Mouse (Mus musculus): ENCODE data around the gene Stmnd1. TPM values are rescaled to one million over a fixed set of nuclear protein-coding genes. Genes with fewer than 3 reads are reported as not detected.

Stmnd1 gene
- polyA plus RNA-seq, 1 experiment from 2014 or later: not detected

DNA sequence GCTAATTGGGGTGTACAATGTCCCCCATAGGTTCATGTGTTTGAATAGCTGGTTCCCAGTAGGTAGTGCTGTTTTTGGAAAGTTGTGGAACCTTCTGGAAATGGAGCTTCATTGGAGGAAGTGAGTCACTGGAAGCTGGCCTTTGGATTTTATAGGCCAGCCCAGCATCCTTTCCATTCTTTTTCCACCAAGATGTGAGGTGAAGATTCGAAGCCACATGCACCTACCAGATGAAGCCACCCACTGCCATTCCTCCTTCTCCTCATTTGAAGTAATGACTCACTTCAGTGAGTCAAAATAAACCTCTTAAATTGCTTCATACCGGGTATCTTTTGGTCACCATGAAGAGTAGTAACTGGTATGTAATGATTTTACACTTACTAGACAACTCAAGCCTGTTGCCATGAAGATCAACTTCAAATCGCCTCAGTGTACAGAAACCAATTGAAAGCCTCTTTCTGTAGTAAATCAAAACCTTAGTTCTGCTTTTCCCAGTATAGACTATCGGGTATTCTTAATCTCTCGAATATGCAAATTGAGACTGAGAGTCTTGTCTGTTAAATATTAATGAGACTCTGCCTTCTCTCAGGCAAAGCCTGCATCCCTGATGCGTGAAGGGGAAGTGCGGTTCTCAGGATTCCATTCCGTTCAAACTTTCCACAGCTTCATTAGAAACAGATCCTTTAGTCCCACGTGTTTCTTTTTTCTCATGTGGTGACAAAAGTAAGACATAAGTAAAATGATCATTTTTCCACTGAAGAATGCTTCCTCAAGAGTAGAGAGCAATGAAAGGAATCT, 31.9 kb upstream of the Stmnd1 start:
- no peak for ATAC-seq (ENCODE audit: insufficient number of reproducible peaks, insufficient read depth, low FRiP score, low read depth)
- WGBS: 74% methylated on average over 9 of the region's 9 CpGs
- no peaks in the 10 kb centered on the region for H3K4me1 ChIP-seq (ENCODE audit: control insufficient read depth in 2 of 2, insufficient read depth in 2 of 2, low read length in 2 of 2)

DNA sequence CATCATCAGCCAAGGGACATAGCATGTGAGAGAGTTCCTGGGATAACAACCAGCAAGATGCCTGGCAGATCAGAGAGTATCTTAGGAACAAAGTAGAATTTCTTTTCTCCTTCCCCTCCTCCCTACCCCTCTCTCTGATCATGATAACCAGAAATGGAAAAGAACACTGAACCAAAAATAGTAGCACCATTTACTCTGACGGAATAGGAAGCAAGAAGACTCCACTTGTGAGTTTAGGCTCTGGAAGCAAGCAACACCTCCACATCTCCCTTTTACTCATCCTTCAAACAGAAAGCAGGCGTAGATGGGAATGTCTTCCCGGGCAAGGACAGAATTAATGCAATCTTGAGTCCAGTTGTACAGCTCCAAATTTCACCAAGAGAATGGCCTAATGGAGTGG, 19.8 kb upstream of the Stmnd1 start:
- no peaks in the 10 kb centered on the region for H3K9me3 ChIP-seq (ENCODE audit: control insufficient read depth, low read length)
- H3K27ac ChIP-seq (replicated peaks in 1 of 2; ENCODE audit: control insufficient read depth in 1 of 2, insufficient read depth in 1 of 2, low read depth in 2 of 2, low read length in 2 of 2): no peak overlapping the region
- H3K27me3 ChIP-seq (ENCODE audit: control insufficient read depth, insufficient read depth, low read length): no peaks in the 10 kb centered on the region
- H3K36me3 ChIP-seq (ENCODE audit: control insufficient read depth, insufficient read depth, low read length): no peaks in the 10 kb centered on the region
- 53% methylated on average over 3 of the region's 3 CpGs for WGBS
- ATAC-seq (ENCODE audit: insufficient number of reproducible peaks, insufficient read depth, low FRiP score, low read depth): no peak
- H3K4me1 ChIP-seq (ENCODE audit: control insufficient read depth in 2 of 2, insufficient read depth in 2 of 2, low read length in 2 of 2): peaks cover 4 to 6% of the 10 kb centered on the region in 2 experiments
- H3K4me3 ChIP-seq (ENCODE audit: control insufficient read depth in 1 of 2, insufficient read depth in 1 of 2, low read depth in 1 of 2, low read length in 2 of 2): no peak overlapping the region
- H3K9ac ChIP-seq (ENCODE audit: low read length): no peak overlapping the region
- H3K4me2 ChIP-seq (ENCODE audit: low read length): no peak overlapping the region

More for the DNA sequence above, 31.9 kb upstream of the Stmnd1 start:
- H3K4me3 ChIP-seq (ENCODE audit: control insufficient read depth in 1 of 2, insufficient read depth in 1 of 2, low read depth in 1 of 2, low read length in 2 of 2): no peak overlapping the region
- no peaks in the 10 kb centered on the region for H3K36me3 ChIP-seq (ENCODE audit: control insufficient read depth, insufficient read depth, low read length)
- H3K27me3 ChIP-seq (ENCODE audit: control insufficient read depth, insufficient read depth, low read length): no peaks in the 10 kb centered on the region
- no peaks in the 10 kb centered on the region for H3K9me3 ChIP-seq (ENCODE audit: control insufficient read depth, low read length)
- no peak overlapping the region for H3K4me2 ChIP-seq (ENCODE audit: low read length)
- H3K9ac ChIP-seq (ENCODE audit: low read length): no peak overlapping the region
- H3K27ac ChIP-seq (replicated peaks in 1 of 2; ENCODE audit: control insufficient read depth in 1 of 2, insufficient read depth in 1 of 2, low read depth in 2 of 2, low read length in 2 of 2): no peak overlapping the region

DNA sequence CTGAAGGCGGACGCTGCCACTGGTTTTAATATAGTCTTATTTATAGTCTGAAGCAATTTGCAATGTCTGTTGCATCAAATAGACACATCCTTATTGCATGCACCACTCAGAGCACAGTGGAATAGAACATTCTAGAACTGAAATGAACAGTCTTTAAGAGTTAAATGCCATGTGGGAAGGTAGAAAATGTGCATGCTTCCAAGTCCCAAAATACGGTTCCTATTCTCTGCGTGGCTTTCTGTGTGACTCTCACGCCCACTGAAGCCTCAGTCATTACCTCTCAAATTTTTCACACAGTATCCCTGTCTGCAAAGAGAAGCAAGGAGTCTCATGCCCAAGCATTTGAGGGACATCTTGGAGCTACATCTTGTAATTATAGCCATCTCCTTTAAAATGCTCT, 19.4 kb upstream of the Stmnd1 start:
- 90% methylated on average over 5 of the region's 5 CpGs for WGBS
- H3K27ac ChIP-seq (replicated peaks in 1 of 2; ENCODE audit: control insufficient read depth in 1 of 2, insufficient read depth in 1 of 2, low read depth in 2 of 2, low read length in 2 of 2): no peak overlapping the region
- peaks cover 4 to 6% of the 10 kb centered on the region in 2 experiments for H3K4me1 ChIP-seq (ENCODE audit: control insufficient read depth in 2 of 2, insufficient read depth in 2 of 2, low read length in 2 of 2)
- H3K36me3 ChIP-seq (ENCODE audit: control insufficient read depth, insufficient read depth, low read length): no peaks in the 10 kb centered on the region
- no peaks in the 10 kb centered on the region for H3K27me3 ChIP-seq (ENCODE audit: control insufficient read depth, insufficient read depth, low read length)
- H3K4me2 ChIP-seq (ENCODE audit: low read length): no peak overlapping the region
- no peak overlapping the region for H3K9ac ChIP-seq (ENCODE audit: low read length)
- no peak for ATAC-seq (ENCODE audit: insufficient number of reproducible peaks, insufficient read depth, low FRiP score, low read depth)
- no peaks in the 10 kb centered on the region for H3K9me3 ChIP-seq (ENCODE audit: control insufficient read depth, low read length)
- no peak overlapping the region for H3K4me3 ChIP-seq (ENCODE audit: control insufficient read depth in 1 of 2, insufficient read depth in 1 of 2, low read depth in 1 of 2, low read length in 2 of 2)

DNA sequence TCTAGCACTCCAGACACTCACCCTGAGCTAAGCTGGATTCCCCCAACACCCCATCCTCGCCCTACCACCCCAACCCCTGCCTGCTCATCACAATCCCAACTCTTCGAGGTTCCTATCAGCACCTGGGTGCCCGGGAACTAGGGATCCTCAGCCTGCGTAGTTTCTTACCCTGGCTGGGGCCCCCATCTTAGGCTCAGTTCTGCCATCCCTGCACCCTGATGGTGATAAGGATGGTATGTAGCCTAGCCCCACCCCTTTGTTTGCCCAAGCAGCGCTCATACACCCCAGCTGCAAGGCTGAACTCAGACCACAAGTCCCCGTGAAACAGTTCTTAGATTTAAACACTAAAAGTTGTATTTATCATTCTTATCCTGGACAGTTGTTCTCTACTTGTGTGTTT, 17.9 kb upstream of the Stmnd1 start:
- ATAC-seq (ENCODE audit: insufficient number of reproducible peaks, insufficient read depth, low FRiP score, low read depth): no peak
- Histone ChIP-seq H3K4me1 (ENCODE audit: control insufficient read depth in 2 of 2, insufficient read depth in 2 of 2, low read length in 2 of 2) (peaks cover 4 to 6% of the 10 kb centered on the region in 2 experiments), H3K27me3 (ENCODE audit: control insufficient read depth, insufficient read depth, low read length) (no peaks in the 10 kb centered on the region), H3K36me3 (ENCODE audit: control insufficient read depth, insufficient read depth, low read length) (no peaks in the 10 kb centered on the region), H3K4me2 (ENCODE audit: low read length) (no peak overlapping the region), H3K27ac (replicated peaks in 1 of 2; ENCODE audit: control insufficient read depth in 1 of 2, insufficient read depth in 1 of 2, low read depth in 2 of 2, low read length in 2 of 2) (no peak overlapping the region), H3K9me3 (ENCODE audit: control insufficient read depth, low read length) (no peaks in the 10 kb centered on the region), H3K4me3 (ENCODE audit: control insufficient read depth in 1 of 2, insufficient read depth in 1 of 2, low read depth in 1 of 2, low read length in 2 of 2) (no peak overlapping the region), H3K9ac (ENCODE audit: low read length) (no peak overlapping the region)
- WGBS: 39% methylated on average over 6 of the region's 6 CpGs

DNA sequence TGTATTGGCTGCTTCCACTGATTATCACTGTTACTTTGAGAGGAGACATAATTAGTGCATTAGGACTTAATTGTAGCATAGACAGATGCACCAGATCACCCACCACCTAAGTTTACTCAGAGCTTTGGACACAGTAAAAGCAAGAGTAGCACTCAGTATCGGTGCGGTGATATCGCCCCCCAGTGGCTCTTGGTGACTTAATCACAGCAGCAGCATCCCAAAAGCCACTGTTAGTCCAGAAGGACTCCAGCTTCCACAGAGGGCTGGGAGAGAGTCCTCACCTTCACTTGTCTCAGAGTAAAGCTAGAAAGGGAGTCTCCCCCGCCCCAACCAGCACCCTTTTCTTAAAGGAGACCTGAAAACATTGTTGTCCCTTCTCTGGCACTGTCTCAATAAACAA, 15.7 kb upstream of the Stmnd1 start:
- no peak overlapping the region for H3K27ac ChIP-seq (replicated peaks in 1 of 2; ENCODE audit: control insufficient read depth in 1 of 2, insufficient read depth in 1 of 2, low read depth in 2 of 2, low read length in 2 of 2)
- H3K9me3 ChIP-seq (ENCODE audit: control insufficient read depth, low read length): no peaks in the 10 kb centered on the region
- H3K27me3 ChIP-seq (ENCODE audit: control insufficient read depth, insufficient read depth, low read length): no peaks in the 10 kb centered on the region
- H3K9ac ChIP-seq (ENCODE audit: low read length): no peak overlapping the region
- no peaks in the 10 kb centered on the region for H3K36me3 ChIP-seq (ENCODE audit: control insufficient read depth, insufficient read depth, low read length)
- whole genome bisulfite sequencing: 6% methylated on average over 4 of the region's 4 CpGs
- no peak overlapping the region for H3K4me2 ChIP-seq (ENCODE audit: low read length)
- peaks cover 4 to 6% of the 10 kb centered on the region in 2 experiments for H3K4me1 ChIP-seq (ENCODE audit: control insufficient read depth in 2 of 2, insufficient read depth in 2 of 2, low read length in 2 of 2)
- no peak overlapping the region for H3K4me3 ChIP-seq (ENCODE audit: control insufficient read depth in 1 of 2, insufficient read depth in 1 of 2, low read depth in 1 of 2, low read length in 2 of 2)
- no peak for ATAC-seq (ENCODE audit: insufficient number of reproducible peaks, insufficient read depth, low FRiP score, low read depth)

DNA sequence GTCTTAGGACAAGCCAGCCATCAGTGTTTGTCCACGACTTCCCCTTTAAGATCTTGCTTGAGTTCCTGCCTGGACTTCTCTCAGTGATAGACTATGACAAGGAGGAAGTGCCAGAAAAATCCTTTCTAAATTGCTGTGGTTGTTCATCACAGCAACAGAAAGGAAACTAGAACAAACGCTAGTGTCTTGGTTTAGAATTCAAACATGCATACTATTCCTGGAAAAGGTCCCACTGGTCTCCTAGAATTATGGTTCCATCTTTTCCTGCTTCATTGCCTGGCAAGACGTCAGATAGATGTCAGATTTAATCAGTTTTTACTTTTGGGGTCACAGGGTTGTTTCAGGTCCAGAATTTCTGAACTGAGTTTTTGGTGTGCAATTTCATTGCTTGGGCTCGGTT, 14.0 kb upstream of the Stmnd1 start:
- no peaks in the 10 kb centered on the region for H3K9me3 ChIP-seq (ENCODE audit: control insufficient read depth, low read length)
- H3K27me3 ChIP-seq (ENCODE audit: control insufficient read depth, insufficient read depth, low read length): no peaks in the 10 kb centered on the region
- no peak overlapping the region for H3K4me3 ChIP-seq (ENCODE audit: control insufficient read depth in 1 of 2, insufficient read depth in 1 of 2, low read depth in 1 of 2, low read length in 2 of 2)
- peaks cover 4 to 6% of the 10 kb centered on the region in 2 experiments for H3K4me1 ChIP-seq (ENCODE audit: control insufficient read depth in 2 of 2, insufficient read depth in 2 of 2, low read length in 2 of 2)
- no peaks in the 10 kb centered on the region for H3K36me3 ChIP-seq (ENCODE audit: control insufficient read depth, insufficient read depth, low read length)
- no peak overlapping the region for H3K4me2 ChIP-seq (ENCODE audit: low read length)
- H3K27ac ChIP-seq (replicated peaks in 1 of 2; ENCODE audit: control insufficient read depth in 1 of 2, insufficient read depth in 1 of 2, low read depth in 2 of 2, low read length in 2 of 2): no peak overlapping the region
- H3K9ac ChIP-seq (ENCODE audit: low read length): no peak overlapping the region
- WGBS: 52% methylated on average over 4 of the region's 4 CpGs
- no peak for ATAC-seq (ENCODE audit: insufficient number of reproducible peaks, insufficient read depth, low FRiP score, low read depth)

DNA sequence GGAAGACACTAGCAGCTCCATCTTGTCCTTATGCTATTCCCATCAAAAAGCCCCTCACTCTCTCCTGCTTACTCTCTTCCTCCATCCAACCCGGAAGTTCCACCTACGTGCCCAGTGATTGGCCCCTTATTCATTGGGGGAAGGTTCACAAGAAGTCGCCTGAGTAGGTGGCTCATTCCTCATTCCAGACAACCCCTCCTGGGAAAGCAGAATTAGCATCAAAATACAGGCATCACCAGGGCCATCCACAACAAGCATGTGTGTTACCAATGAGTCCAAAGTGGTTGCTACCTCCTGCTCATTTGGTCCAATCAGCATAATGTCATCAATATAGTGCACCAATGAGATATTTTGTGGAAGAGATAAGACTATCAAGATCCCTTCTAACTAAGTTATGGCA, 12.3 kb upstream of the Stmnd1 start:
- WGBS: 47% methylated on average over 3 of the region's 3 CpGs
- no peaks in the 10 kb centered on the region for H3K9me3 ChIP-seq (ENCODE audit: control insufficient read depth, low read length)

DNA sequence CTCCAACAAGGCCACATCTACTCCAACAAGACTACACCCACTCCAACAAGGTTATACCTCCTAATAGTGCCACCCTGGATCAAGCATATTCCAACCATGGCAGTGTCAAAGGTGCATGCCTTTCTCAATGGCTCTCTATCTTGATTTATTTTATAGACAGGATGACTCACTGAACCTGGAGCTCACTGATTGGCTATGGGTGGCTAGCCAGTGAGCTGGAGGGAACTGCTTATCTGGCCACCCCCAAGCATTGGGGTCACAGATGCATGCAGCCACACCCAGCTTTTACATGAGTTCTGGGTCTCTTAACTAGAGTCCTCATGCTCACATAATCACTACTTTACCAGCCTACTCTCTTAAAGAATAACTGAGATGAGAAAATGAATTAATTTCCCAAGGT, 5.7 kb upstream of the Stmnd1 start:
- Histone ChIP-seq H3K9me3 (ENCODE audit: control insufficient read depth, low read length) (no peaks in the 10 kb centered on the region), H3K9ac (ENCODE audit: low read length) (no peak overlapping the region), H3K4me3 (ENCODE audit: control insufficient read depth in 1 of 2, insufficient read depth in 1 of 2, low read depth in 1 of 2, low read length in 2 of 2) (no peak overlapping the region), H3K4me1 (ENCODE audit: control insufficient read depth in 2 of 2, insufficient read depth in 2 of 2, low read length in 2 of 2) (peaks cover 1 to 13% of the 10 kb centered on the region in 2 experiments; a peak in 3 of 4 replicates), H3K4me2 (ENCODE audit: low read length) (no peak overlapping the region), H3K36me3 (ENCODE audit: control insufficient read depth, insufficient read depth, low read length) (no peaks in the 10 kb centered on the region), H3K27ac (replicated peaks in 1 of 2; ENCODE audit: control insufficient read depth in 1 of 2, insufficient read depth in 1 of 2, low read depth in 2 of 2, low read length in 2 of 2) (no peak overlapping the region), H3K27me3 (ENCODE audit: control insufficient read depth, insufficient read depth, low read length) (no peaks in the 10 kb centered on the region)
- ATAC-seq (ENCODE audit: insufficient number of reproducible peaks, insufficient read depth, low FRiP score, low read depth): no peak

More for the DNA sequence above, 12.3 kb upstream of the Stmnd1 start:
- H3K27me3 ChIP-seq (ENCODE audit: control insufficient read depth, insufficient read depth, low read length): no peaks in the 10 kb centered on the region
- no peaks in the 10 kb centered on the region for H3K4me1 ChIP-seq (ENCODE audit: control insufficient read depth in 2 of 2, insufficient read depth in 2 of 2, low read length in 2 of 2)
- H3K4me2 ChIP-seq (ENCODE audit: low read length): no peak overlapping the region
- H3K4me3 ChIP-seq (ENCODE audit: control insufficient read depth in 1 of 2, insufficient read depth in 1 of 2, low read depth in 1 of 2, low read length in 2 of 2): no peak overlapping the region
- no peak overlapping the region for H3K9ac ChIP-seq (ENCODE audit: low read length)
- no peaks in the 10 kb centered on the region for H3K36me3 ChIP-seq (ENCODE audit: control insufficient read depth, insufficient read depth, low read length)
- no peak for ATAC-seq (ENCODE audit: insufficient number of reproducible peaks, insufficient read depth, low FRiP score, low read depth)
- H3K27ac ChIP-seq (replicated peaks in 1 of 2; ENCODE audit: control insufficient read depth in 1 of 2, insufficient read depth in 1 of 2, low read depth in 2 of 2, low read length in 2 of 2): no peak overlapping the region

Data from heart, embryonic 14.5 days (tissue).